Mouse (Mus musculus): ENCODE measurements around the gene Thumpd3. TPM values are rescaled to one million over a fixed set of nuclear protein-coding genes. Genes with fewer than 3 reads are reported as not detected.

The Thumpd3 gene
- polyA plus RNA-seq, 1 experiment from 2014 or later: 42.6 TPM

DNA sequence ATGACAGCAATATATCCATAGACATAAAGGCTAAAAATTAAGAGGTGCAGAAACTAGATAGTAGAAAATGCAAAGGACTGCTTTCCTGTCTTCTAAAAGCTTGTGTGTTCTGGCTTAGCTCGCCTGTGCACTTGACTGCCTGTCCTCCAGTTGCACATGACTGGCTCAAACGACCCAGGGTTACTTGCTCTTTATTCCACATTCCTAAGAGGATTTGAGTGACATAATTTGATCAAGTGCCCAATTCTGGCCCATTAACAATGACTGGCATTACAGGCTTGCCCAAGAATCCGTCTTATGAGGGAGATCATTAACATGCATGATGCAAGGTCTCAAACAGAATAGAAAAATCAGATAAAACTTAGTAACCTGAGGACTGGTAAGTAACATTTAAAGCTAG lies 16.2 kb downstream of the Thumpd3 start:
- H3K27me3 ChIP-seq (ENCODE audit: control insufficient read depth, insufficient read depth, low read length): no peaks in the 10 kb centered on the region
- H3K27ac ChIP-seq (ENCODE audit: low read length): no peak overlapping the region
- H3K4me1 ChIP-seq (ENCODE audit: control insufficient read depth, insufficient read depth, low read length): no peaks in the 10 kb centered on the region
- H3K36me3 ChIP-seq (ENCODE audit: control insufficient read depth, insufficient read depth, low read length): peaks cover 76% of the 10 kb centered on the region
- H3K4me2 ChIP-seq (replicated peaks; ENCODE audit: low read depth, low read length): no peak overlapping the region
- no peaks in the 10 kb centered on the region for H3K9me3 ChIP-seq (ENCODE audit: control insufficient read depth, low read depth, low read length)
- ATAC-seq (ENCODE audit: insufficient number of reproducible peaks, insufficient read depth, low FRiP score, low read depth): no peak
- no peak overlapping the region for H3K4me3 ChIP-seq (ENCODE audit: low read depth, low read length)
- H3K9ac ChIP-seq (replicated peaks; ENCODE audit: low read depth, low read length): no peak overlapping the region
- 70% methylated on average over 3 of the region's 3 CpGs for WGBS

DNA sequence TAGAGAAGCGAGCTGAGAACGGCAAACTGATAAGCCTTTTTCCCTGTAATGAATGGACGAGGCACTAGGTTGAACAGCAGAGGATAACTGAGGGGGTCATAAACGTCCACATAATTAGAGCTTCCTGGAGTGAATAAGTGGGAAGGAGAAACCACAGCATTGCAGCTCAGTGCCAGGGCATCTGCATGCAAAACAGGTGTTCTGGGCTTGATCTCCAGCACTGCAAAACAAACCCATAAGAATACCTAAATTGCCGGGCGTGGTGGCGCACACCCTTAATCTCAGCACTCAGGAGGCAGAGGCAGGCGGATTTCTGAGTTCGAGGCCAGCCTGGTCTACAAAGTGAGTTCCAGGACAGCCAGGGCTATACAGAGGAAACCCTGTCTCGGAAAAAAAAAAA lies 17.3 kb downstream of the Thumpd3 start:
- Histone ChIP-seq H3K9ac (replicated peaks; ENCODE audit: low read depth, low read length) (no peak overlapping the region), H3K4me1 (ENCODE audit: control insufficient read depth, insufficient read depth, low read length) (no peaks in the 10 kb centered on the region), H3K9me3 (ENCODE audit: control insufficient read depth, low read depth, low read length) (no peaks in the 10 kb centered on the region), H3K27ac (ENCODE audit: low read length) (no peak overlapping the region), H3K27me3 (ENCODE audit: control insufficient read depth, insufficient read depth, low read length) (no peaks in the 10 kb centered on the region), H3K4me2 (replicated peaks; ENCODE audit: low read depth, low read length) (no peak overlapping the region), H3K4me3 (ENCODE audit: low read depth, low read length) (no peak overlapping the region), H3K36me3 (ENCODE audit: control insufficient read depth, insufficient read depth, low read length) (peaks cover 78% of the 10 kb centered on the region)
- 90% methylated on average over 10 of the region's 10 CpGs for WGBS
- no peak for ATAC-seq (ENCODE audit: insufficient number of reproducible peaks, insufficient read depth, low FRiP score, low read depth)

DNA sequence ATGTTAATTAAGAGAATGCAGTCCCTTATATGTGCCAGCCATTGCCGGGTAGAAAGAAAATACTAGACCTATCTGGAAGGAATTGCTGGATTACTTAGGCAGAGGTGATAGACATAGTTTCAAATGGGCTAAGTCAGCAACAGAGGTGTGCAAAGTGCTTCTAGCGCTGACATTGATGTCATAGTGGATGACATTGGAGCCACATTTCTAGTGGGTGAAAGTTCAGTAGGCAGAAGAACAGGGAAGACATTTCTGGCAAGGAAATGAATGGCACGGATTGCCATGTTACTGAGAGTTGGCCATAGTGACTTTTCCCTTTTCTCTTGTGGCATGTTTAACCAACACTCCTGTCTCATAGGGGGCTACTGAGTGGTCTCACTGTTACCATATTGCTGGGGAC lies 19.2 kb downstream of the Thumpd3 start:
- WGBS: 91% methylated on average over 3 of the region's 3 CpGs
- Histone ChIP-seq H3K27me3 (ENCODE audit: control insufficient read depth, insufficient read depth, low read length) (no peaks in the 10 kb centered on the region), H3K27ac (ENCODE audit: low read length) (no peak overlapping the region), H3K4me3 (ENCODE audit: low read depth, low read length) (no peak overlapping the region), H3K4me2 (replicated peaks; ENCODE audit: low read depth, low read length) (no peak overlapping the region), H3K9me3 (ENCODE audit: control insufficient read depth, low read depth, low read length) (no peaks in the 10 kb centered on the region), H3K4me1 (ENCODE audit: control insufficient read depth, insufficient read depth, low read length) (no peaks in the 10 kb centered on the region), H3K36me3 (ENCODE audit: control insufficient read depth, insufficient read depth, low read length) (peaks cover 86% of the 10 kb centered on the region), H3K9ac (replicated peaks; ENCODE audit: low read depth, low read length) (no peak overlapping the region)
- ATAC-seq (ENCODE audit: insufficient number of reproducible peaks, insufficient read depth, low FRiP score, low read depth): no peak

DNA sequence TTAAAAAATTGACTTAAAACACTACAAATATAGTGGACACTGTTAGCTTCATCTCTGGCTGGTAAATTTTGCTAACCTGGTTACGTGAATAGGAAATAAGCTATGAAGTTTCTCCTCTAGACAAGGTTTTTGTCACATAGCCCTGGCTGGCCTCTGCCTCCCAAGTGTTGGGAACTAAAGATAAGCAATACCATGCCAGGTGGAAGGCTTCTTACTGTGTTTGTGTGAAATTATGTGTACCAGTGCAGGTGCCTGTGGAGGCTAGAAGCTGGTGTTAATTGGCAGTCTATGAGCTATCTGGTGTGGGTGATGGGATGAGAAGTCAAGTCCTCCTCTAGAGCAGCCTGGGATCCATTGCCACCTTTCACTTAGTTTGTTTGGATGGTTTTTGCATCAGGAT lies 23.1 kb downstream of the Thumpd3 start:
- H3K36me3 ChIP-seq (ENCODE audit: control insufficient read depth, insufficient read depth, low read length): peaks cover 52% of the 10 kb centered on the region
- WGBS: 94% methylated on average over 1 of the region's 1 CpGs
- no peaks in the 10 kb centered on the region for H3K9me3 ChIP-seq (ENCODE audit: control insufficient read depth, low read depth, low read length)
- H3K4me2 ChIP-seq (replicated peaks; ENCODE audit: low read depth, low read length): no peak overlapping the region
- H3K27me3 ChIP-seq (ENCODE audit: control insufficient read depth, insufficient read depth, low read length): no peaks in the 10 kb centered on the region
- H3K4me3 ChIP-seq (ENCODE audit: low read depth, low read length): no peak overlapping the region
- H3K4me1 ChIP-seq (ENCODE audit: control insufficient read depth, insufficient read depth, low read length): peaks cover 5% of the 10 kb centered on the region; the same call in 1 of the 2 replicates
- ATAC-seq (ENCODE audit: insufficient number of reproducible peaks, insufficient read depth, low FRiP score, low read depth): no peak
- H3K9ac ChIP-seq (replicated peaks; ENCODE audit: low read depth, low read length): no peak overlapping the region
- no peak overlapping the region for H3K27ac ChIP-seq (ENCODE audit: low read length)

DNA sequence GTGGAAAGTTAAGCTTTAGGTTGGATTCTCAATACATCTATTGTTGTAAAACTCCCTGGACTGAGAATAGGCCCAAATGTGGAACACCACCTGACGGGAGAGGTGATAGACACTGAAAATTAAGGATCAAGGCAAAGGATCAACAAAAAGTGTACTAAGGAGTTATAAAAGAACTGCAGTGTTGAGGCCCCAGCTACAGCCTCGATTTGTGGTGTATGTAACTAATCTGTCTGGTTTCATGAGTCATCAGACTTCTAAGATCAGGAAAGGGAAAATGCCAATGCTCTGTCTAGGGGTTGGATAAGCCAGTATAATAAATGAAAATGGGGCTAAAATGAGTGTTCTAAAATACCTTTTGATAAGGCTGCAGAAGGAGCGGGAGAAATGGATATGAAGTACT lies 29.2 kb downstream of the Thumpd3 start:
- Histone ChIP-seq H3K4me3 (ENCODE audit: low read depth, low read length) (peak overlapping the region; percentile 80), H3K27ac (ENCODE audit: low read length) (peak overlapping the region; percentile 100), H3K36me3 (ENCODE audit: control insufficient read depth, insufficient read depth, low read length) (peaks cover 3% of the 10 kb centered on the region; the same call in 1 of the 2 replicates), H3K4me2 (replicated peaks; ENCODE audit: low read depth, low read length) (peak overlapping the region; percentile 85), H3K9me3 (ENCODE audit: control insufficient read depth, low read depth, low read length) (no peaks in the 10 kb centered on the region), H3K9ac (replicated peaks; ENCODE audit: low read depth, low read length) (peak overlapping the region; percentile 69), H3K4me1 (ENCODE audit: control insufficient read depth, insufficient read depth, low read length) (peaks cover 14% of the 10 kb centered on the region), H3K27me3 (ENCODE audit: control insufficient read depth, insufficient read depth, low read length) (no peaks in the 10 kb centered on the region)
- 21% methylated on average over 3 of the region's 3 CpGs for WGBS
- ATAC-seq (ENCODE audit: insufficient number of reproducible peaks, insufficient read depth, low FRiP score, low read depth): no peak

DNA sequence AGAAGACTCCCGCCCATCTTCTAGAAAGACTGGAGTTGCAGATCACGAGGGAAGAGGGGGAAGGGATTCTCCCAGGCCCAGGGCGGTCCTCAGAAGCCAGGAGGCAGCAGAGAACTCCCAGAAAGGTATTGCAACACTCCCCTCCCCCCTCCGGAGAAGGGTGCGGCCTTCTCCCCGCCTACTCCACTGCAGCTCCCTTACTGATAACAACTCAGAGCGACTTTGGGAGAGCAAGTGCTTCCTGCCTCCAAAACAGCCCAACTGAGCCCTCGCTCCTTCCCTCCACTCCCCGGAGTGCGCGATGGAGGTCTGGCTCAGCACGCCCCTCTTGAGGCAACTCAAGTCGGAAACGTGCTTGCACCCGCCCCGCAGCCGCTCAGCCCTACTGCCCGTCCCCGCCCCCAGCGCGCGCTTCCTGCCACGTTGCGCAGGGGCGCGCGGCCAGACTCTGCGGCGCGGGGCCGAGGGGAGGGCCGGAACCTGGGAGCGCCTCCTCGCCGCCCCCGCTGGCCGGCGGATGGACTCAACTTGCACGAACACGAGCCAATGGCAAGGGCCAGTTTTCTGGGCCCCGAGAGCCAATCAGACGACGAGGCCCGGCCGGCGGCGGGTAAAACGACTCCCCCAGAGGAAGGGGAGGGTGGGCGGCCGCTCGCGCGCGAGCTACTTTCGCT lies 30.1 kb downstream of the Thumpd3 start:
- peak overlapping the region; percentile 69 for H3K9ac ChIP-seq (replicated peaks; ENCODE audit: low read depth, low read length)
- no peaks in the 10 kb centered on the region for H3K27me3 ChIP-seq (ENCODE audit: control insufficient read depth, insufficient read depth, low read length)
- peak overlapping the region; percentile 85 for H3K4me2 ChIP-seq (replicated peaks; ENCODE audit: low read depth, low read length)
- peak overlapping the region; percentile 80 for H3K4me3 ChIP-seq (ENCODE audit: low read depth, low read length)
- peaks cover 16% of the 10 kb centered on the region for H3K4me1 ChIP-seq (ENCODE audit: control insufficient read depth, insufficient read depth, low read length)
- under 1% methylated on average over 53 of the region's 55 CpGs for WGBS
- peaks cover 2% of the 10 kb centered on the region; the same call in 1 of the 2 replicates for H3K36me3 ChIP-seq (ENCODE audit: control insufficient read depth, insufficient read depth, low read length)
- H3K9me3 ChIP-seq (ENCODE audit: control insufficient read depth, low read depth, low read length): no peaks in the 10 kb centered on the region
- ATAC-seq (ENCODE audit: insufficient number of reproducible peaks, insufficient read depth, low FRiP score, low read depth): peak; percentile 89
- H3K27ac ChIP-seq (ENCODE audit: low read length): peak overlapping the region; percentile 100

DNA sequence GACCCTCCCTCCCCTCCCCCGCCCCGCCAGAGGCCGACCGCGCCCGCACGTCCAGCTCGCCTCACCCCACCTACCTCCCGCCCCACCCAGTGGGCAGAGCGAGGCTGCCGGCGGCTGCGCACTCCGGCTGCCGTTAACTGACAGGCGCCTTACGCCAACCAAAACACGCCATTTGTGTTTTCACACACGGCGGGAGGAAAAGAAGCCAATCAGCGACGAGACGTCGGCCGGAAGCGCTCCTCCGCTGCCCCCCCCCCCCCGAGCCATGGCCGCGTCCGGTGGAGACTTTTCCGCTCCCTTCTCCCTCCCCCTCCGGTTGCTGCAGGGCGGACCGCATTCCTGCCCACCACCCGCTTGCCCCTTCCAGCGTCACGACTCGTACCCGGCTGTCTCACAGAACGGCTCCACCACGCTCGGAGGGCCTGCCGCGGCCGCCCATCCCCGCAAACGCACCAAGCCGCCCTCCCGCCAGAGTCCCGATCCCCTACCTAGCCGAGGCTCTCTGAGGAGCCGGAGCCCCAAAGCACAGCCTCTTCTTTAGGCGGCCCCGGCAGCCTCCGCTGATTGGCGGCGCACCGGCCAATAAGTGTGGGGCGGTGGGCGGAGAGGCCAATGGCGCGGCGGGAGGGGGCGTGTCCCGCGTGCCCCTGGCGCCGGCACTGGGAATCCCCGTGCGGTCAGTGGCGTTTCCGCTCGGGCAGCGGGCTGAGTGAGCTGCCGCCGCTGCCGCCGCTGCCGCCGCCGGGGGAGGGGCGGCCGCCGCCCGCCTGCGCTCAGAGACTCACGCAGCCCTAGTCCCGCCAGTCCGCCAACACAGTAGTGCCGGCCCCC lies 30.9 kb downstream of the Thumpd3 start, which contains the start of gene Setd5:
Gene Setd5, plus strand, starts transcription at position 680 of the 831 bp plus-strand sequence.
- WGBS: under 1% methylated on average over 60 of the region's 91 CpGs
- H3K9me3 ChIP-seq (ENCODE audit: control insufficient read depth, low read depth, low read length): no peaks in the 10 kb centered on the region
- H3K27me3 ChIP-seq (ENCODE audit: control insufficient read depth, insufficient read depth, low read length): no peaks in the 10 kb centered on the region
- ATAC-seq (ENCODE audit: insufficient number of reproducible peaks, insufficient read depth, low FRiP score, low read depth): peak; percentile 91
- H3K4me3 ChIP-seq (ENCODE audit: low read depth, low read length): peak within 1 kb of the TSS; percentile 80
- H3K9ac ChIP-seq (replicated peaks; ENCODE audit: low read depth, low read length): peak within 1 kb of the TSS; percentile 99
- H3K4me1 ChIP-seq (ENCODE audit: control insufficient read depth, insufficient read depth, low read length): peaks cover 21% of the 10 kb centered on the region
- H3K4me2 ChIP-seq (replicated peaks; ENCODE audit: low read depth, low read length): peak within 1 kb of the TSS; percentile 87
- H3K36me3 ChIP-seq (ENCODE audit: control insufficient read depth, insufficient read depth, low read length): no peaks in the 10 kb centered on the region
- H3K27ac ChIP-seq (ENCODE audit: low read length): peak within 1 kb of the TSS; percentile 100

DNA sequence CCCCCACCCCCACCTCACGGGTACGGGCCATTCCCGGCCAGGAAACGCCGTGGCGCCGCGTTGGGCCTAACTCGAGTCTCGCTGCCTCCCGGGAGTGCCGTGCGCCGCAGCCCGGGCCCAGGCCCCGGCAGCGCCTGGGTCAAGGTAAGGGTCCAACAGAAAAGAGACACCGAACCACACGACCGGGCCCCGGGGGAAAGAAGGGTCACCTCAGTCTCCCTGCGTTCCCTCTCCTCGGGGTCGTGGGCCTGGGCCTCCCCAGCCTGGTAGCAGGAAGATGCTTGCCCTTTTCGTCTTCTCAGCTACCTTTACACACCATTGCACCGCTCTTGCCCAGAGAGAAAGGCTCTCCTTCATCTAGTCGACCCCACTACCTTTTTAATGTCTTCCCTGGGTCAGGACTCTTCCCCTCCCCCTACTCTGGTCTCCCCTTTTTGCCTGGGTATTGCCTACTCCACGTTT lies 31.6 kb downstream of the Thumpd3 start:
- Histone ChIP-seq H3K4me1 (ENCODE audit: control insufficient read depth, insufficient read depth, low read length) (peaks cover 25% of the 10 kb centered on the region), H3K9me3 (ENCODE audit: control insufficient read depth, low read depth, low read length) (no peaks in the 10 kb centered on the region), H3K36me3 (ENCODE audit: control insufficient read depth, insufficient read depth, low read length) (no peaks in the 10 kb centered on the region), H3K27ac (ENCODE audit: low read length) (peak overlapping the region; percentile 100), H3K27me3 (ENCODE audit: control insufficient read depth, insufficient read depth, low read length) (no peaks in the 10 kb centered on the region), H3K9ac (replicated peaks; ENCODE audit: low read depth, low read length) (peak overlapping the region; percentile 99), H3K4me3 (ENCODE audit: low read depth, low read length) (peak overlapping the region; percentile 80), H3K4me2 (replicated peaks; ENCODE audit: low read depth, low read length) (peak overlapping the region; percentile 87)
- 0% methylated on average over 28 of the region's 28 CpGs for WGBS
- ATAC-seq (ENCODE audit: insufficient number of reproducible peaks, insufficient read depth, low FRiP score, low read depth): no peak

All from stomach, embryonic 14.5 days (tissue).